Mouse (Mus musculus): ENCODE data around the gene Pebp1. TPM values are rescaled to one million over a fixed set of nuclear protein-coding genes. Genes with fewer than 3 reads are reported as not detected.

The Pebp1 gene
- polyA plus RNA-seq, 1 experiment = not detected

GRCm38 (mm10) chr5:117258276-117258675, 29.1 kb downstream of the Pebp1 start:
- no peak overlapping the region for H3K27ac ChIP-seq (ENCODE audit: insufficient read depth, low read depth, low read length)
- H3K4me3 ChIP-seq (ENCODE audit: insufficient read depth, low read depth, low read length) = no peak overlapping the region
- TF ChIP-seq POLR2A (IDR thresholded peaks at IDR 0.05; ENCODE audit: insufficient read depth, low read depth, low read length) (no peak), CTCF (IDR thresholded peaks at IDR 0.05; ENCODE audit: insufficient read depth, low read depth, low read length) (no peak)
- WGBS = 92% methylated on average over 15 of the region's 15 CpGs
- H3K4me1 ChIP-seq (ENCODE audit: control insufficient read depth, insufficient read depth, low read length) = no peaks in the 10 kb centered on the region

GRCm38 (mm10) chr5:117251763-117252162, 35.7 kb downstream of the Pebp1 start:
- H3K4me3 ChIP-seq (ENCODE audit: insufficient read depth, low read depth, low read length) = no peak overlapping the region
- peaks cover 32% of the 10 kb centered on the region for H3K4me1 ChIP-seq (ENCODE audit: control insufficient read depth, insufficient read depth, low read length)
- WGBS = 98% methylated on average over 3 of the region's 3 CpGs
- H3K27ac ChIP-seq (ENCODE audit: insufficient read depth, low read depth, low read length) = no peak overlapping the region
- TF ChIP-seq POLR2A (IDR thresholded peaks at IDR 0.05; ENCODE audit: insufficient read depth, low read depth, low read length) = no peak
- no peak for TF ChIP-seq CTCF (IDR thresholded peaks at IDR 0.05; ENCODE audit: insufficient read depth, low read depth, low read length)

GRCm38 (mm10) chr5:117250796-117251195, 36.6 kb downstream of the Pebp1 start:
- H3K27ac ChIP-seq (ENCODE audit: insufficient read depth, low read depth, low read length) = no peak overlapping the region
- H3K4me1 ChIP-seq (ENCODE audit: control insufficient read depth, insufficient read depth, low read length) = peaks cover 37% of the 10 kb centered on the region
- no peak overlapping the region for H3K4me3 ChIP-seq (ENCODE audit: insufficient read depth, low read depth, low read length)
- no peak for TF ChIP-seq POLR2A (IDR thresholded peaks at IDR 0.05; ENCODE audit: insufficient read depth, low read depth, low read length)
- no peak for TF ChIP-seq CTCF (IDR thresholded peaks at IDR 0.05; ENCODE audit: insufficient read depth, low read depth, low read length)
- 66% methylated on average over 24 of the region's 24 CpGs for WGBS

- Histone ChIP-seq H3K27ac (ENCODE audit: insufficient read depth, low read depth, low read length) (0 out of 2 replicates have a peak overlapping the region, but pooled peaks have one; percentile 27), H3K4me1 (ENCODE audit: control insufficient read depth, insufficient read depth, low read length) (peaks cover 44% of the 10 kb centered on the region), H3K4me3 (ENCODE audit: insufficient read depth, low read depth, low read length) (no peak overlapping the region)
- WGBS = 15% methylated on average over 10 of the region's 10 CpGs
- TF ChIP-seq POLR2A (IDR thresholded peaks at IDR 0.05; ENCODE audit: insufficient read depth, low read depth, low read length) (no peak), CTCF (IDR thresholded peaks at IDR 0.05; ENCODE audit: insufficient read depth, low read depth, low read length) (no peak)
These were observed 39.1 kb downstream of the Pebp1 start for GRCm38 (mm10) chr5:117248351-117248750.

- Histone ChIP-seq H3K4me1 (ENCODE audit: control insufficient read depth, insufficient read depth, low read length) (peaks cover 45% of the 10 kb centered on the region), H3K27ac (ENCODE audit: insufficient read depth, low read depth, low read length) (no peak overlapping the region), H3K4me3 (ENCODE audit: insufficient read depth, low read depth, low read length) (no peak overlapping the region)
- TF ChIP-seq CTCF (IDR thresholded peaks at IDR 0.05; ENCODE audit: insufficient read depth, low read depth, low read length) (no peak), POLR2A (IDR thresholded peaks at IDR 0.05; ENCODE audit: insufficient read depth, low read depth, low read length) (no peak)
- 89% methylated on average over 8 of the region's 8 CpGs for WGBS
These were observed 42.3 kb downstream of the Pebp1 start for GRCm38 (mm10) chr5:117245170-117245569.

GRCm38 (mm10) chr5:117242671-117243478, 44.5 kb downstream of the Pebp1 start:
- peak overlapping the region; percentile 67 for H3K4me3 ChIP-seq (ENCODE audit: insufficient read depth, low read depth, low read length)
- peak overlapping the region; percentile 20; the same call in 1 of the 2 replicates for H3K27ac ChIP-seq (ENCODE audit: insufficient read depth, low read depth, low read length)
- WGBS = 19% methylated on average over 22 of the region's 22 CpGs
- no peak for TF ChIP-seq POLR2A (IDR thresholded peaks at IDR 0.05; ENCODE audit: insufficient read depth, low read depth, low read length)
- no peak for TF ChIP-seq CTCF (IDR thresholded peaks at IDR 0.05; ENCODE audit: insufficient read depth, low read depth, low read length)
- H3K4me1 ChIP-seq (ENCODE audit: control insufficient read depth, insufficient read depth, low read length) = peaks cover 30% of the 10 kb centered on the region

GRCm38 (mm10) chr5:117241935-117242531, 45.4 kb downstream of the Pebp1 start:
- TF ChIP-seq POLR2A (IDR thresholded peaks at IDR 0.05; ENCODE audit: insufficient read depth, low read depth, low read length) (no peak), CTCF (IDR thresholded peaks at IDR 0.05; ENCODE audit: insufficient read depth, low read depth, low read length) (no peak)
- Histone ChIP-seq H3K27ac (ENCODE audit: insufficient read depth, low read depth, low read length) (peak overlapping the region; percentile 70; the same call in 1 of the 2 replicates), H3K4me1 (ENCODE audit: control insufficient read depth, insufficient read depth, low read length) (peaks cover 25% of the 10 kb centered on the region), H3K4me3 (ENCODE audit: insufficient read depth, low read depth, low read length) (peak overlapping the region; percentile 52)
- whole genome bisulfite sequencing = 20% methylated on average over 16 of the region's 16 CpGs

- WGBS = 2% methylated on average over 32 of the region's 32 CpGs
- peak overlapping the region; percentile 95 for H3K27ac ChIP-seq (ENCODE audit: insufficient read depth, low read depth, low read length)
- peak overlapping the region; percentile 70 for H3K4me3 ChIP-seq (ENCODE audit: insufficient read depth, low read depth, low read length)
- TF ChIP-seq CTCF (IDR thresholded peaks at IDR 0.05; ENCODE audit: insufficient read depth, low read depth, low read length) (no peak), POLR2A (IDR thresholded peaks at IDR 0.05; ENCODE audit: insufficient read depth, low read depth, low read length) (no peak)
- H3K4me1 ChIP-seq (ENCODE audit: control insufficient read depth, insufficient read depth, low read length) = peaks cover 17% of the 10 kb centered on the region
These were observed 46.6 kb downstream of the Pebp1 start for GRCm38 (mm10) chr5:117240761-117241322.

- peak overlapping the region; percentile 70 for H3K4me3 ChIP-seq (ENCODE audit: insufficient read depth, low read depth, low read length)
- TF ChIP-seq POLR2A (IDR thresholded peaks at IDR 0.05; ENCODE audit: insufficient read depth, low read depth, low read length) (no peak), CTCF (IDR thresholded peaks at IDR 0.05; ENCODE audit: insufficient read depth, low read depth, low read length) (no peak)
- peaks cover 13% of the 10 kb centered on the region for H3K4me1 ChIP-seq (ENCODE audit: control insufficient read depth, insufficient read depth, low read length)
- WGBS = 2% methylated on average over 12 of the region's 12 CpGs
- peak overlapping the region; percentile 95 for H3K27ac ChIP-seq (ENCODE audit: insufficient read depth, low read depth, low read length)
These were observed 47.1 kb downstream of the Pebp1 start for GRCm38 (mm10) chr5:117240321-117240731.
